Mouse (Mus musculus) erythroblast, embryonic 14.5 days (primary cell): ENCODE data around the gene Dcdc2c.

ENCODE experiments used
- GATA1 ChIP-seq: IDR thresholded peaks from 2 replicates; pipeline ENCODE4 v1.6.1; 2012; ENCODE audit warnings: low read length, inconsistent platforms, mixed read lengths
- TAL1 ChIP-seq: IDR thresholded peaks from 3 replicates; pipeline ENCODE4 v1.6.1; 2012; ENCODE audit warnings: low read length, inconsistent platforms, mixed read lengths

GRCm38 (mm10) chr12:28402256-28402655 lies 149.9 kb downstream of the Dcdc2c start:
- TF ChIP-seq TAL1 (no peak), GATA1 (no peak)
